Mouse (Mus musculus) midbrain, embryonic 16.5 days (tissue): Measurements from ENCODE around the gene Nicn1. TPM values are rescaled to one million over a fixed set of nuclear protein-coding genes. Genes with fewer than 3 reads are reported as not detected.
"Not testable (repeated sequence)": the region's sequence is repeated elsewhere in the genome, so short reads cannot be mapped to it uniquely, and the experiment has no call there.

Experiments
- ATAC-seq: fragments of 200-750 bp; cut with Nextera tagmentation; 2 replicates; pipeline ENCODE4 v1.8.0; 2017; ENCODE audit warnings: moderate TSS enrichment
- H3K27ac ChIP-seq: fragments of 300-500 bp; sonication (generic); 2 replicates; pipeline ENCODE4 v1.5.1; 2014; ENCODE audit warnings: mild to moderate bottlenecking, low read length, mixed read lengths
- H3K27me3 ChIP-seq: fragments of 300-500 bp; sonication (generic); 2 replicates; pipeline ENCODE4 v1.6.1; 2014; ENCODE audit warnings: low read depth, low read length, mixed read lengths; ENCODE audit not compliant: control insufficient read depth, insufficient read depth
- H3K36me3 ChIP-seq: fragments of 300-500 bp; sonication (generic); 2 replicates; pipeline ENCODE4 v1.6.1; 2014; ENCODE audit warnings: mild to moderate bottlenecking, low read length, moderate library complexity, mixed read lengths; ENCODE audit not compliant: control insufficient read depth, insufficient read depth
- H3K4me1 ChIP-seq: fragments of 300-500 bp; sonication (generic); 2 replicates; pipeline ENCODE4 v1.6.1; 2014; ENCODE audit warnings: mild to moderate bottlenecking, low read length, mixed read lengths; ENCODE audit not compliant: control insufficient read depth, insufficient read depth
- H3K4me2 ChIP-seq: fragments of 300-500 bp; sonication (generic); 2 replicates; pipeline ENCODE4 v1.6.1; 2014; ENCODE audit warnings: mild to moderate bottlenecking, low read length, mixed read lengths
- H3K4me3 ChIP-seq: fragments of 300-500 bp; sonication (generic); 2 replicates; pipeline ENCODE4 v1.5.1; 2014; ENCODE audit warnings: low read depth, mild to moderate bottlenecking, low read length, moderate library complexity, mixed read lengths
- H3K9ac ChIP-seq: fragments of 300-500 bp; sonication (generic); 2 replicates; pipeline ENCODE4 v1.6.1; 2014; ENCODE audit warnings: low read depth, low read length, mixed read lengths
- H3K9me3 ChIP-seq: fragments of 300-500 bp; sonication (generic); replicated peaks from 2 replicates; pipeline ENCODE4 v1.6.1; 2014; ENCODE audit warnings: mild to moderate bottlenecking, low read length, mixed read lengths; ENCODE audit not compliant: control insufficient read depth, poor library complexity, severe bottlenecking
- WGBS: fragments of 180-500 bp; shearing (Covaris S2); extraction: QIAGEN DNeasy Blood & Tissue Kit; methylation state at CpG from one replicate; pipeline ENCODE4 v1.1.7; 2014; 5-methylcytosine and 5-hydroxymethylcytosine counted together
- polyA plus RNA-seq: library from polyadenylated mRNA; unstranded; fragments of >200 nt; fragmentation: Nextera tagmentation; extraction: Ambion mirVana; gene quantifications from 2 replicates; pipeline ENCODE4 v1.2.1, GENCODE M21; 2015

Nicn1 gene
- polyA plus RNA-seq, 1 experiment from 2014 or later, result 163 TPM

GRCm38 (mm10) chr9:108317572-108317971 lies 27.3 kb downstream of the Nicn1 start:
- ATAC-seq, result no peak
- Histone ChIP-seq H3K27me3 (no peaks in the 10 kb centered on the region), H3K27ac (no peak overlapping the region), H3K4me1 (no peaks in the 10 kb centered on the region), H3K4me3 (no peak overlapping the region), H3K9me3 (no peaks in the 10 kb centered on the region), H3K36me3 (no peaks in the 10 kb centered on the region), H3K4me2 (no peak overlapping the region), H3K9ac (no peak overlapping the region)
- WGBS, result 96% methylated on average over 3 of the region's 3 CpGs

- no peak for ATAC-seq
- H3K4me3 ChIP-seq, result no peak overlapping the region
- H3K27ac ChIP-seq, result no peak overlapping the region
- H3K9ac ChIP-seq, result no peak overlapping the region
- H3K4me2 ChIP-seq, result no peak overlapping the region
- H3K4me1 ChIP-seq, result no peaks in the 10 kb centered on the region
- H3K27me3 ChIP-seq, result no peaks in the 10 kb centered on the region
- no peaks in the 10 kb centered on the region for H3K36me3 ChIP-seq
- no peaks in the 10 kb centered on the region for H3K9me3 ChIP-seq
- 73% methylated on average over 2 of the region's 2 CpGs for WGBS
These were observed 28.2 kb downstream of the Nicn1 start for GRCm38 (mm10) chr9:108318462-108318861.

GRCm38 (mm10) chr9:108322054-108322453 lies 31.8 kb downstream of the Nicn1 start:
- H3K27ac ChIP-seq, H3K27me3 ChIP-seq, H3K36me3 ChIP-seq, H3K4me3 ChIP-seq, ATAC-seq, H3K4me2 ChIP-seq, H3K9me3 ChIP-seq, H3K9ac ChIP-seq, H3K4me1 ChIP-seq: not testable (repeated sequence)
- 93% methylated on average over 7 of the region's 7 CpGs for WGBS

GRCm38 (mm10) chr9:108324784-108325183 lies 34.6 kb downstream of the Nicn1 start:
- Histone ChIP-seq H3K4me2 (no peak overlapping the region), H3K9ac (no peak overlapping the region), H3K27ac (0 out of 2 replicates have a peak overlapping the region, but pooled peaks have one; percentile 22), H3K36me3 (peaks cover 8% of the 10 kb centered on the region), H3K4me1 (no peaks in the 10 kb centered on the region), H3K4me3 (no peak overlapping the region), H3K27me3 (no peaks in the 10 kb centered on the region), H3K9me3 (no peaks in the 10 kb centered on the region)
- WGBS, result 94% methylated on average over 1 of the region's 1 CpGs
- ATAC-seq, result no peak

- WGBS, result 95% methylated on average over 2 of the region's 2 CpGs
- H3K4me2 ChIP-seq, result no peak overlapping the region
- no peak for ATAC-seq
These were observed 35.6 kb downstream of the Nicn1 start for GRCm38 (mm10) chr9:108325811-108326210.

GRCm38 (mm10) chr9:108337848-108338550 lies 47.8 kb downstream of the Nicn1 start:
- no peak overlapping the region for H3K4me3 ChIP-seq
- H3K4me1 ChIP-seq, result peaks cover 13% of the 10 kb centered on the region
- ATAC-seq, result no peak
- 67% methylated on average over 10 of the region's 10 CpGs for WGBS
- peaks cover 18% of the 10 kb centered on the region for H3K36me3 ChIP-seq
- no peaks in the 10 kb centered on the region for H3K27me3 ChIP-seq
- no peaks in the 10 kb centered on the region for H3K9me3 ChIP-seq
- H3K9ac ChIP-seq, result no peak overlapping the region
- H3K4me2 ChIP-seq, result no peak overlapping the region
- peak overlapping the region; percentile 80; the same call in 1 of the 2 replicates for H3K27ac ChIP-seq

More at GRCm38 (mm10) chr9:108325811-108326210, 35.6 kb downstream of the Nicn1 start:
- Histone ChIP-seq H3K9ac (no peak overlapping the region), H3K27me3 (no peaks in the 10 kb centered on the region), H3K4me1 (no peaks in the 10 kb centered on the region), H3K36me3 (peaks cover 9% of the 10 kb centered on the region), H3K4me3 (no peak overlapping the region), H3K27ac (no peak overlapping the region), H3K9me3 (no peaks in the 10 kb centered on the region)

GRCm38 (mm10) chr9:108338551-108338885 lies 48.3 kb downstream of the Nicn1 start:
- Histone ChIP-seq H3K36me3 (peaks cover 15% of the 10 kb centered on the region), H3K9ac (peak overlapping the region; percentile 76; the same call in 1 of the 2 replicates), H3K4me3 (peak overlapping the region; percentile 56), H3K27ac (peak overlapping the region; percentile 80), H3K9me3 (no peaks in the 10 kb centered on the region), H3K4me2 (peak overlapping the region; percentile 62), H3K4me1 (peaks cover 13% of the 10 kb centered on the region), H3K27me3 (no peaks in the 10 kb centered on the region)
- ATAC-seq, result peak; percentile 18; the same call in 1 of the 2 replicates
- 35% methylated on average over 6 of the region's 6 CpGs for WGBS

- H3K4me3 ChIP-seq, result peak within 1 kb of the TSS; percentile 56
- H3K36me3 ChIP-seq, result peaks cover 12% of the 10 kb centered on the region
- under 1% methylated on average over 49 of the region's 49 CpGs for WGBS
- H3K27me3 ChIP-seq, result no peaks in the 10 kb centered on the region
- H3K9me3 ChIP-seq, result no peaks in the 10 kb centered on the region
- H3K4me2 ChIP-seq, result peak within 1 kb of the TSS; percentile 62
- H3K9ac ChIP-seq, result peak within 1 kb of the TSS; percentile 76
- peak; percentile 97 for ATAC-seq
- peaks cover 13% of the 10 kb centered on the region for H3K4me1 ChIP-seq
- H3K27ac ChIP-seq, result peak within 1 kb of the TSS; percentile 80
These were observed 48.9 kb downstream of the Nicn1 start, which contains the start of gene Gpx1 for GRCm38 (mm10) chr9:108338886-108339781. Gene Gpx1, plus strand, starts transcription at chr9:108338903.

GRCm38 (mm10) chr9:108339886-108340257 lies 49.6 kb downstream of the Nicn1 start:
- Histone ChIP-seq H3K27ac (no peak overlapping the region), H3K36me3 (peaks cover 5% of the 10 kb centered on the region), H3K4me3 (peak overlapping the region; percentile 56), H3K4me1 (peaks cover 13% of the 10 kb centered on the region), H3K27me3 (no peaks in the 10 kb centered on the region), H3K9me3 (no peaks in the 10 kb centered on the region), H3K4me2 (peak overlapping the region; percentile 62), H3K9ac (peak overlapping the region; percentile 76)
- WGBS, result 20% methylated on average over 20 of the region's 20 CpGs
- no peak for ATAC-seq
